Mouse (Mus musculus): Measurements from ENCODE around the gene Pcgf1. TPM values are rescaled to one million over a fixed set of nuclear protein-coding genes. Genes with fewer than 3 reads are reported as not detected.

Gene Pcgf1
- 77.1 and 86.5 TPM in 2 replicates for polyA plus RNA-seq (2015; fragmentation: Nextera tagmentation; extraction: Ambion mirVana)

GRCm38 (mm10) chr6:83077630-83078323 is at the start of gene Pcgf1:
Gene Pcgf1 (plus strand): TSS chr6:83077869.

GRCm38 (mm10) chr6:83033249-83034185 is 44.2 kb upstream of the Pcgf1 start, which contains the start of the genes Dok1 and Loxl3:
Gene Dok1 (minus strand): TSS chr6:83033471.
Gene Loxl3 (plus strand): TSS chr6:83034173.

GRCm38 (mm10) chr6:83054074-83054851 is 23.4 kb upstream of the Pcgf1 start, which contains the start of gene Aup1:
Gene Aup1 (plus strand): TSS chr6:83054521.

GRCm38 (mm10) chr6:83054871-83055431 is 22.7 kb upstream of the Pcgf1 start, which contains the start of gene Htra2:
Gene Htra2 (minus strand): TSS chr6:83055273.

GRCm38 (mm10) chr6:83057790-83058189 is 19.9 kb upstream of the Pcgf1 start, which contains the start of gene Dqx1:
Gene Dqx1 (plus strand): TSS chr6:83057844.

GRCm38 (mm10) chr6:83070247-83070310 is 7.6 kb upstream of the Pcgf1 start, which contains the start of gene Tlx2:
Gene Tlx2 (minus strand): TSS chr6:83070293.

GRCm38 (mm10) chr6:83086121-83087035 is 8.7 kb downstream of the Pcgf1 start, which contains the start of gene Lbx2:
Gene Lbx2 (plus strand): TSS chr6:83086367.

GRCm38 (mm10) chr6:83101316-83101687 is 23.6 kb downstream of the Pcgf1 start, which contains the start of the genes Ccdc142 and Gm42688:
Gene Ccdc142 (plus strand): TSS chr6:83101601.
Gene Gm42688 (plus strand): TSS chr6:83101617.

GRCm38 (mm10) chr6:83108762-83109668 is 31.3 kb downstream of the Pcgf1 start, which contains the start of gene Mrpl53:
Gene Mrpl53 (plus strand): TSS chr6:83109040.

GRCm38 (mm10) chr6:83115011-83115671 is 37.5 kb downstream of the Pcgf1 start, which contains the start of gene Mogs:
Gene Mogs (plus strand): TSS chr6:83115496.

GRCm38 (mm10) chr6:83120930-83121862 is 43.5 kb downstream of the Pcgf1 start, which contains the start of gene Wbp1:
Gene Wbp1 (minus strand): TSS chr6:83121559.

GRCm38 (mm10) chr6:83125331-83125730 is 47.7 kb downstream of the Pcgf1 start, which contains the start of gene Ino80b:
Gene Ino80b (minus strand): TSS chr6:83125431.

Small RNA genes within 50 kb of the gene (microRNA-seq; reads per million reads assigned to microRNA genes)
- gene Mir3470a (ENCODE audit: borderline replicate concordance, insufficient number of aligned reads) (not detected), gene Mir7040 (ENCODE audit: borderline replicate concordance, insufficient number of aligned reads) (not detected)

Other genes starting within 250 kb of the Pcgf1 start
- gene Sema4f, start 138.1 kb upstream of the Pcgf1 start, polyA plus RNA-seq (2015; fragmentation: Nextera tagmentation; extraction: Ambion mirVana), result 1.8 and 6.6 TPM in 2 replicates
- gene M1ap, start 131.0 kb upstream of the Pcgf1 start, polyA plus RNA-seq (2015; fragmentation: Nextera tagmentation; extraction: Ambion mirVana), result 0.95 and 1.8 TPM in 2 replicates
- 10.4 and 13.8 TPM in 2 replicates for gene Dok1, start 44.4 kb upstream of the Pcgf1 start, polyA plus RNA-seq (2015; fragmentation: Nextera tagmentation; extraction: Ambion mirVana)
- gene Loxl3, start 43.7 kb upstream of the Pcgf1 start, polyA plus RNA-seq (2015; fragmentation: Nextera tagmentation; extraction: Ambion mirVana), result 8.0 and 10.3 TPM in 2 replicates
- 125 and 198 TPM in 2 replicates for gene Aup1, start 23.3 kb upstream of the Pcgf1 start, polyA plus RNA-seq (2015; fragmentation: Nextera tagmentation; extraction: Ambion mirVana)
- gene Htra2, start 22.6 kb upstream of the Pcgf1 start, polyA plus RNA-seq (2015; fragmentation: Nextera tagmentation; extraction: Ambion mirVana), result 72.7 and 85.4 TPM in 2 replicates
- 2.2 and 2.9 TPM in 2 replicates for gene Dqx1, start 20.0 kb upstream of the Pcgf1 start, polyA plus RNA-seq (2015; fragmentation: Nextera tagmentation; extraction: Ambion mirVana)
- 47.4 and 57.0 TPM in 2 replicates for gene Tlx2, start 7.6 kb upstream of the Pcgf1 start, polyA plus RNA-seq (2015; fragmentation: Nextera tagmentation; extraction: Ambion mirVana)
- gene Lbx2, start 8.5 kb downstream of the Pcgf1 start, polyA plus RNA-seq (2015; fragmentation: Nextera tagmentation; extraction: Ambion mirVana), result 32.9 and 50.3 TPM in 2 replicates
- gene Ccdc142, start 23.7 kb downstream of the Pcgf1 start, polyA plus RNA-seq (2015; fragmentation: Nextera tagmentation; extraction: Ambion mirVana), result 1.6 and 5.7 TPM in 2 replicates
- 2.5 and 5.4 TPM in 2 replicates for gene Gm42688, start 23.7 kb downstream of the Pcgf1 start, polyA plus RNA-seq (2015; fragmentation: Nextera tagmentation; extraction: Ambion mirVana)
- 177 and 257 TPM in 2 replicates for gene Mrpl53, start 31.2 kb downstream of the Pcgf1 start, polyA plus RNA-seq (2015; fragmentation: Nextera tagmentation; extraction: Ambion mirVana)
- gene Mogs, start 37.6 kb downstream of the Pcgf1 start, polyA plus RNA-seq (2015; fragmentation: Nextera tagmentation; extraction: Ambion mirVana), result 25.9 and 42.3 TPM in 2 replicates
- 78.7 and 93.8 TPM in 2 replicates for gene Wbp1, start 43.7 kb downstream of the Pcgf1 start, polyA plus RNA-seq (2015; fragmentation: Nextera tagmentation; extraction: Ambion mirVana)
- 13.7 and 17.2 TPM in 2 replicates for gene Ino80b, start 47.6 kb downstream of the Pcgf1 start, polyA plus RNA-seq (2015; fragmentation: Nextera tagmentation; extraction: Ambion mirVana)
- gene Rtkn, start 57.6 kb downstream of the Pcgf1 start, polyA plus RNA-seq (2015; fragmentation: Nextera tagmentation; extraction: Ambion mirVana), result 16.9 and 27.2 TPM in 2 replicates
- 2.9 and 4.3 TPM in 2 replicates for gene Wdr54, start 78.5 kb downstream of the Pcgf1 start, polyA plus RNA-seq (2015; fragmentation: Nextera tagmentation; extraction: Ambion mirVana)
- gene 1700003E16Rik, start 78.5 kb downstream of the Pcgf1 start, polyA plus RNA-seq (2015; fragmentation: Nextera tagmentation; extraction: Ambion mirVana), result 0.41 and 0.72 TPM in 2 replicates
- gene Dctn1, start 88.1 kb downstream of the Pcgf1 start, polyA plus RNA-seq (2015; fragmentation: Nextera tagmentation; extraction: Ambion mirVana), result 60.7 and 63.9 TPM in 2 replicates
- 0.12 TPM in 1 of 2 replicates, not detected in the other for gene Slc4a5, start 142.0 kb downstream of the Pcgf1 start, polyA plus RNA-seq (2015; fragmentation: Nextera tagmentation; extraction: Ambion mirVana)
- gene Mthfd2, start 248.0 kb downstream of the Pcgf1 start, polyA plus RNA-seq (2015; fragmentation: Nextera tagmentation; extraction: Ambion mirVana), result 18.6 and 19.4 TPM in 2 replicates
- 33.9 and 40.3 TPM in 2 replicates for gene Mob1a, start 248.1 kb downstream of the Pcgf1 start, polyA plus RNA-seq (2015; fragmentation: Nextera tagmentation; extraction: Ambion mirVana)

Data from adrenal gland, postnatal 0 days (tissue).